Mouse (Mus musculus) stomach, embryonic 15.5 days (tissue): ENCODE data around the gene Pabpc1l. TPM values are rescaled to one million over a fixed set of nuclear protein-coding genes. Genes with fewer than 3 reads are reported as not detected.

Source experiments
- ATAC-seq: fragments of 200-750 bp; cut with Nextera tagmentation; 2 replicates; pipeline ENCODE4 v1.8.0; 2017; ENCODE audit warnings: low read depth, moderate number of reproducible peaks, moderate TSS enrichment; ENCODE audit not compliant: insufficient read depth, low FRiP score
- H3K27ac ChIP-seq: fragments of 300-500 bp; sonication (generic); 2 replicates; pipeline ENCODE4 v1.5.1; 2015; ENCODE audit warnings: mild to moderate bottlenecking, inconsistent platforms
- H3K27me3 ChIP-seq: fragments of 300-500 bp; sonication (generic); replicated peaks from 2 replicates; pipeline ENCODE4 v1.6.1; 2015; ENCODE audit warnings: inconsistent platforms
- H3K36me3 ChIP-seq: fragments of 300-500 bp; sonication (generic); 2 replicates; pipeline ENCODE4 v1.6.1; 2015; ENCODE audit warnings: inconsistent platforms
- H3K4me1 ChIP-seq: fragments of 300-500 bp; sonication (generic); 2 replicates; pipeline ENCODE4 v1.6.1; 2015; ENCODE audit warnings: inconsistent platforms
- H3K4me2 ChIP-seq: fragments of 300-500 bp; sonication (generic); 2 replicates; pipeline ENCODE4 v1.6.1; 2015; ENCODE audit warnings: mild to moderate bottlenecking, inconsistent platforms
- H3K4me3 ChIP-seq: fragments of 300-500 bp; sonication (generic); replicated peaks from 2 replicates; pipeline ENCODE4 v1.5.1; 2015; ENCODE audit warnings: inconsistent platforms
- H3K9ac ChIP-seq: fragments of 300-500 bp; sonication (generic); 2 replicates; pipeline ENCODE4 v1.6.1; 2015; ENCODE audit warnings: inconsistent platforms
- H3K9me3 ChIP-seq: fragments of 300-500 bp; sonication (generic); 2 replicates; pipeline ENCODE4 v1.6.1; 2016; ENCODE audit warnings: inconsistent platforms
- WGBS: fragments of 180-500 bp; shearing (Covaris S2); methylation state at CpG from one replicate; pipeline ENCODE4 v1.1.7; 2015; 5-methylcytosine and 5-hydroxymethylcytosine counted together
- polyA plus RNA-seq: library from polyadenylated mRNA; unstranded; fragments of >200 nt; fragmentation: Nextera tagmentation; extraction: Ambion mirVana; gene quantifications from 2 replicates; pipeline ENCODE4 v1.2.1, GENCODE M21; 2015

Pabpc1l gene
- polyA plus RNA-seq, 1 experiment from 2014 or later: 1.3 TPM

GRCm38 (mm10) chr2:164094152-164094551 lies 68.9 kb downstream of the Pabpc1l start:
- H3K36me3 ChIP-seq: peaks cover 20% of the 10 kb centered on the region; the same call in 1 of the 2 replicates
- no peak overlapping the region for H3K9ac ChIP-seq
- ATAC-seq: no peak
- H3K4me2 ChIP-seq: no peak overlapping the region
- 72% methylated on average over 7 of the region's 7 CpGs for WGBS
- no peak overlapping the region for H3K27ac ChIP-seq
- no peaks in the 10 kb centered on the region for H3K9me3 ChIP-seq
- H3K4me3 ChIP-seq: no peak overlapping the region
- H3K27me3 ChIP-seq: no peaks in the 10 kb centered on the region
- no peaks in the 10 kb centered on the region for H3K4me1 ChIP-seq

GRCm38 (mm10) chr2:164098603-164099250 lies 73.5 kb downstream of the Pabpc1l start:
- Histone ChIP-seq H3K9me3 (no peaks in the 10 kb centered on the region), H3K4me1 (no peaks in the 10 kb centered on the region), H3K4me2 (no peak overlapping the region), H3K27me3 (no peaks in the 10 kb centered on the region), H3K27ac (no peak overlapping the region), H3K36me3 (peaks cover 21% of the 10 kb centered on the region; the same call in 1 of the 2 replicates), H3K9ac (no peak overlapping the region), H3K4me3 (no peak overlapping the region)
- no peak for ATAC-seq
- WGBS: 95% methylated on average over 11 of the region's 11 CpGs

Other genes starting within 250 kb of the Pabpc1l start
- gene Ccn5, start 204.6 kb upstream of the Pabpc1l start, polyA plus RNA-seq: 0.19 TPM in 1 of 2 replicates, not detected in the other
- not detected in 2 replicates for gene Kcnk15, start 171.8 kb upstream of the Pabpc1l start, polyA plus RNA-seq
- gene Rims4, start 106.8 kb upstream of the Pabpc1l start, polyA plus RNA-seq: 1.0 and 1.3 TPM in 2 replicates
- 288 and 295 TPM in 2 replicates for gene Ywhab, start 30.5 kb upstream of the Pabpc1l start, polyA plus RNA-seq
- 16.4 and 17.9 TPM in 2 replicates for gene Stk4, start 44.9 kb downstream of the Pabpc1l start, polyA plus RNA-seq
- gene Tomm34, start 45.7 kb downstream of the Pabpc1l start, polyA plus RNA-seq: 50.4 and 53.4 TPM in 2 replicates
- gene Kcns1, start 145.7 kb downstream of the Pabpc1l start, polyA plus RNA-seq: 0.14 and 0.28 TPM in 2 replicates
- gene Wfdc5, start 157.3 kb downstream of the Pabpc1l start, polyA plus RNA-seq: 0.70 and 2.6 TPM in 2 replicates
- gene Wfdc12, start 165.2 kb downstream of the Pabpc1l start, polyA plus RNA-seq: not detected in 2 replicates
- gene Wfdc15a, start 174.7 kb downstream of the Pabpc1l start, polyA plus RNA-seq: not detected in 2 replicates
- gene Wfdc15b, start 196.2 kb downstream of the Pabpc1l start, polyA plus RNA-seq: 50.4 and 55.9 TPM in 2 replicates
- not detected in 2 replicates for gene Svs2, start 213.0 kb downstream of the Pabpc1l start, polyA plus RNA-seq
- gene Svs3b, start 231.2 kb downstream of the Pabpc1l start, polyA plus RNA-seq: not detected in 2 replicates